Mouse (Mus musculus): ENCODE data around the gene Psme2b.
"Not testable (repeated sequence)": the region's sequence is repeated elsewhere in the genome, so short reads cannot be mapped to it uniquely, and the experiment has no call there.

Psme2b gene

DNA sequence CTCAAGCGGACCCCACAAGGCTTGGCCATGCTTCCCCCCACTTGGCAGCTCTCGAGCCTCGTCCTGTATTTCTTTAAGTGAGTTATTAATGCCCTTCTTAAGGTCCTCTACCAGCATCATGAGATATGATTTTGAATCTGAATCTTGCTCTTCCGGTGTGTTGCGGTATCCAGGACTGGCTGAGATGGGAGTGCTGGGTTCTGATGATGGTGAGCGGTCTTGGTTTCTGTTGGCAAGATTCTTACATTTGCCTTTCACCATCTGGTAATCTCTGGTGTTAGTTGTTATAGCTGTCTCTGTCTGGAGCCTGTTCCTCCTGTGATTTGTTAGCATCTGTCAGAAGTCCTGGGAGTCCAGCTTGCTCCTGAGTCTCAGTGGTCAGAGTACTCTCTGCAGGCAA, at the start of gene Psme2b:
Gene Psme2b (minus strand): TSS at position 101 of the 400 bp plus-strand sequence.
- not testable (repeated sequence) for DNase-seq (ENCODE audit: low spot score in 2 of 2)

DNA sequence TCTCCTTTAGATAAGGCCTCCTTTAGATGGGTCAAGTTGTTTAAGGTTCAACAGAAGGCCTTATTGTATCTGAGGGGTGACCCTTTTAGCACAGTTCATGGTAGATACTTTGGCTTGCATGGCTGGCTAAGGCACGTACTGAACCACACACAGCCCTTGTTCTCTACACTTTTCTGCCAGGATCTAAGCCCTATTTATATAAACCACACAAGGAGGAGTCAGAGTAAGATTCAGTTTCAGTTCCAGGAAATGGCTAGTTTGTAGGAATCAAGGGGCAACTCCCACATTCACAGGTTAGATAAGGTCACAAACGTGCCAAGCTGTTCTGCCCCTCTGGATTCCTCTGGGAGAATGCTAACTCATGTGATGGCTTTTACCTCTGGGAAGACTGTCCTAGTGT, 48.0 kb upstream of the Psme2b start, which contains the start of gene Tgtp1:
Gene Tgtp1 (minus strand): TSS at position 155 of the 400 bp plus-strand sequence.
- not testable (repeated sequence) for DNase-seq (ENCODE audit: low spot score in 2 of 2)

DNA sequence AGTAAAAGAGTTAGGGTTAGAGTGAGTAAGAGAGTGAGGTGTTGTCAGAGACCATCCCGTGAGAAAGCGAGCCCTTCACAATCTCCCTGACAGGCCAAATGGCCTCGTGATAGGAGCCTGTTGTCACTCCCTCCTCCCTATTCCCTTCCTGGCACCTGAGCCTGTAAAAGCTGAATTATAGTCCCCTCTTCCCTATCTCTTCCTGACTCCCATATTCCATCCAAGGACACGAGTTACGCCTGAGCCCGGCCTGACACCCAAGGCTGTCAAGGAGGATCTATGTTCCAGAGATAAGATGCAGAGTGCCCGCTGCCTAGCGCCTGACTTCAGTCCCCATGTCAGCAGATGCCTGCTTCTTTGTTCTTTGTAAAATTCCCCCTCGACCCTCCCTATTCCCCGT, 47.3 kb upstream of the Psme2b start:
- not testable (repeated sequence) for DNase-seq (ENCODE audit: low spot score in 2 of 2)

DNA sequence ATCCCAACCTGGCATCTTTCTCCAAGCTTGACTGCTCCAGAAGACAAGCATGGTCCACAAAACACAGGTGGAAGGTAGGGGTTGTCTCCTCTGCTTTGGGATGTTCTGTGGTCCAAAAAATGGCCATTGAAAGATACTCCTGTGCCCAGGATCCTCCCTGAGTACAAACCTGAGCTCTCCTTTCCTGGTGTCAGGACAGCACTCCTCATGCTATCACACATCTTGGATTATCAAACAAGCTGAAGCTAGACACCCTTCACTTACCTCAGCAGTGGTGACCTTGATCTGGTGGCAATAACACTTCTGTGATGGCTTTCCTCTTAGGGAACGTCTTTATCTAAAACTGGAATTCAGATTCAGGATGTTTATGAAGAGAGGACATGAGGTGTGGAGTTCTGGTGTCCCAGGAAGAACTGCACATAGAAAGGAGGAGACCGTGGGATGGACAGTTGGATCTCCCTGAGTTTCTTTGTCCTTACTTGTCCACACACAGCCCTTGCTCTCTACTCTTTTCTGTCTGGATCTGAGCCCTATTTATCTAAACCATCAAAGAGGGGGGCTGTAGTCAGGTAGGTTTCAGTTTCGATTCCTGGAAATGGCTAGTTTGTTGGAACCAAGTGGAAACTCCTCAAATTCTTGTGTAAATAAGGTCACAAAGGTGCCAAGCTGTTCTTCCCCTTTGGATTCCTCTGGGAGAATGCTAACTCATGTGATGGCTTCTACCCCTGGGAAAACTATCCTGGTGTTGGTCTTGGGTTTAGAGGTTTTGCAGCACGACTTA, 45.9 kb upstream of the Psme2b start, which contains the start of gene Gm12185:
Gene Gm12185 (minus strand): TSS at position 487 of the 781 bp plus-strand sequence.
- DNase-seq (ENCODE audit: low spot score in 2 of 2), result not testable (repeated sequence)

DNA sequence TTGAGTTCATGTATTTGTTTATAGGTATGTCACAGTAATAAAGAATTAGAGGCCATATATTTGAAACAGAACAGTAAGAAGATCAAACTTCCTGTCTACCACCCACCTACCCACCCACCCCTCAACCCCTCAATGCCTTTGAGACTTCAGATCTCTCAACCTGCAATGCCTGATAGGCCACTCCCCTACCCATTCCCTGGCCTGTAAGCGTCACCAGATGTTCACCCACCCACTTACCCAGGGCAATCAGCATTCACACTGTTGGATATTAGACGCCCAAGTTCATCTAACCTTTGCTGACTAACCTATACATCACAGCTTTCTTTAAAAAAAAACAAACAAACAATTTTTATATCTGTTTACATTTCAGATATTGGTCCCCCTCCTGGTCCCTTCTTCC, 44.0 kb upstream of the Psme2b start:
- DNase-seq (ENCODE audit: low spot score in 2 of 2), result not testable (repeated sequence)

DNA sequence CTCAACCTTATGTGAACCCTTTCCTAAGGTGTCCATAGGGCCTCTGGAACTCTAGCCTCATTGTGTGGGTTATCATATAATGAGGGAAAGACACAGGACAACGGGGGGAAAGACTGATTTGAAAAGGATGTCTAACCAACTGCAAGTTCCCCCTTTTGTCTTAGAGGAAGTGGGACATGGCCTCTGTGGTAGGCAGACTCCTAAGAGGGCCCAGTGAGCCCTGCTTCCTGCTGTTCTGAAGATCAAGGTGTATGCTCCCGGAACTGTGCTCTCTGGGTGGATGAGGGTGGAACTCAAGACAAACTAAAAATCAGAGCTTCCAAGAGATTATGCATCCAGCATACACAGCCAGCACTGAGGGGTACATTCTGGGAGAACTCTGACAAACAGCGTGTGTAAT, 42.2 kb upstream of the Psme2b start:
- not testable (repeated sequence) for DNase-seq (ENCODE audit: low spot score in 2 of 2)

DNA sequence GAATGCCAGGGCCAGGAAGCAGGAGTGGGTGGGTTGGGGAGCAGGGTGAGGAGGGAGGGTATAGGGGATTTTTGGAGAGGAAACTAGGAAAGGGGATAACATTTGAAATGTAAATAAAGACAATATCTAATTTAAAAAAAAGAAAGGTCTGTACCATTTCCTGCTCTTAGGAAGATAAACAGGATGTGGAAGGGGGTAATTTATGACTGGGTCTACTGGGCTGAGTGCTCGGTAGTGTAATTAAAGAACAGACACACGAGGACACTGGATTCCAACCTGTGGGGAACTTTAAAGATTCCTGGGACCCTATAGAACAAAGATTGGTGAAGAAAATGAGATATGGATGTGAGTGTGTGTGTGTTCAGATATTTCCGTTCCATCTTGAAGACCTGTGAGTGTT, 36.9 kb upstream of the Psme2b start:
- DNase-seq (ENCODE audit: low spot score in 2 of 2), result not testable (repeated sequence)

DNA sequence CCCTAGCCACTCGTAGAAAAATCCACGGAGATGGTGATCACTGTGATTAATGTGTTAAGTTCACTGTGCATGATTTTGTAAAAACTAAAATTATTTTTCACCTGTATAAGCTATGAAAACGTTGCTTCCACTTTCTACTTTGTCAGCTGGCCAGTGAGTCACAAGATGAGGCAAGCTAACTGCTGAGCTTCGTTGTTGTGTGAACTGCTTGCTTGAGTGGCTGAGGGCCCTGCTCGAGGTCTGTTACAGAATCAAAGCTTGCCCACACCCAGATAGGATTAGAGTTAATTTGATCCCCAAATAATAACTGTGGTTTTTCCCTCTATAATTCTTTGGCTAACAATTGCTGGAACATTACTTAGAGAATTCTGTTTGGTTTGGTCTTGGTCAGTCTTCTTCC, 34.1 kb upstream of the Psme2b start:
- not testable (repeated sequence) for DNase-seq (ENCODE audit: low spot score in 2 of 2)

DNA sequence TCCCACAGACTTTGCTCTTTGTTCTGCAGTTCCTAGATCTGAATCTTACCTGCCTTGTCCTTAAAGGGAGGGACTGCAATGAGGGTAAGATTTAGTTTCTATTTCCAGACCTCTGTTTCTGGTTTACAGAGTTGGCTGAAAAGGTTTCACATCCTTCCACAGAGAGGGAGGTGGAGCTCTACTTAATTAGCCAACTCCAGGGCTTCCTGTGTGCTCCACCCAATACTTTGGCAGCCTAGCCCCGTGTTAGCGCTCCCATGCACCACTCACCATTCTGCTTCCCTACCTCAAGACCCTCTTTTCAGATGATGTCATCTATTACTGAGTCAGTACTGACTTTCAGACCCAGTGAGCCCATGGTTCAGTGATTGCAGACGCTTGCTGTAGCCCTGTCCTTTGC, 33.3 kb upstream of the Psme2b start, which contains the start of gene 9930111J21Rik1:
Gene 9930111J21Rik1 (minus strand): TSS at position 148 of the 400 bp plus-strand sequence.
- DNase-seq (ENCODE audit: low spot score in 2 of 2), result not testable (repeated sequence)

DNA sequence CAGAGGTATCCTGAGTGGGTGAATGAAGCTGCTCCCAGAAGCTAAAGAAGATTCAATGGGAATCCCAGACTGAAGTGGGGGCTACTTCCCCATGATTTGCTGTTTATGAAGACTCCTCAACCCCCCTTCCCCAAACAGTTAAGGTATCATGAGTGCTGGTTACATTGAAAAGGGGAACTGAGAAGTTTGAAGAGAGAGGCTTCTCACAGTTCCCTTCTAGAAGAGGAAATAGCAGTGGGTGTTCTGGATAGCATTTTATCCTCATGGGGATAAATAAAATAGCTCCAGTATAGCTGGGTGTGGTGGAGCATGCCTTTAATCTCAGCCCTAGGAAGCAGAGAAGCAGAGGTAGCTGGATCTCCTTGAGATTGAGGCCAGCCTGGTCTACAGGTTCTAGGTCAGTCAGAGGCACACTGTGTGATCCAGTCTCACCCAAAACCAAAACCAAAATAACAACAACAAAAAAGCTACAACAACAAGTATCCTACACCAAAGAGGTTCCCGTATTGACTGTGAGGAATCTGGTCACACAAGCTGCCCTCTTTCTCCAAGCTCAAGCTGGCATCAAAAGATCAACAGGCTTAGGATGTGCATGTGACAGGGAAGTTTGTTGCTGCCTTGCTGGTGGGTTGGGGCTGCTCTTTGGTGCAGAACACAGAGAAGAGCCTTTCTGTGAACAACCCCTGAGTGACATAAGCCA, 32.4 kb upstream of the Psme2b start, which contains the start of gene Olfr56:
Gene Olfr56 (plus strand): TSS at position 650 of the 700 bp plus-strand sequence.
- DNase-seq (ENCODE audit: low spot score in 2 of 2), result not testable (repeated sequence)

DNA sequence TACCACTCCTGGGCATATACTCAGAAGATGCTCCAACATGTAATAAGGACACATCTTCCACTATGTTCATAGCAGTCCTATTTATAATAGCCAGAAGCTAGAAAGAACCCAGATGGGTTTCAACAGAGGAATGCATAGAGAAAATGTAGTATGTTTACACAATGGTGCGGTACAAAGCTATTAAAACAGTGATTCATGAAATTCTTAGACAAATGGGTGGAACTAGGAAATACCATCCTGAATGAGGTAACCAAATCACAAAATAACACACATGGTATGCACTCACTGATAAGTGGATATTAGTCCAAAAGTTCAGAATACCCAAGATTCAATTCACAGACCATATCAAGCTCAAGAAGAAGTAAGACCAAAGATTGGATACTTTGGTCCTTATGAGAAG, 28.7 kb upstream of the Psme2b start:
- DNase-seq (ENCODE audit: low spot score in 2 of 2), result not testable (repeated sequence)

DNA sequence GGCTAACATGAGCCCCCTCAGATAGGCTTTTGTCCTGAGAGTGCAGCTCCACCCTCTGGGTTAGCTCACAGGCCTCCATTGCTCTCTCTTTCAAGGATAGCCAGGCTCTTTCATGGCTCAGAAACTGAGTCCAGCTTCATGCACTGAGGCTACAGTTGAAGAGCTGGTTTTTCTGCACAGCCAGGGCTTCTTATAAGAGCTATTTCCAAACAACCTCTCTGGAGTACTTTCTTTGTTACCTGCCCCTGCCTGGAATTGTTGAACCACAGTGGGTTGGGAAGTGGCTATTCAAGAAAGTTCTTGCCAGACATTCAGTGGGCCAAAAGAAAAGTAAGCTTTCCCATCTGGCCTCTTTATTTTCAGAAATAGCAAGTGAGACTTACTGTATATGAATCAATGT, 6.7 kb downstream of the Psme2b start:
- not testable (repeated sequence) for DNase-seq (ENCODE audit: low spot score in 2 of 2)

DNA sequence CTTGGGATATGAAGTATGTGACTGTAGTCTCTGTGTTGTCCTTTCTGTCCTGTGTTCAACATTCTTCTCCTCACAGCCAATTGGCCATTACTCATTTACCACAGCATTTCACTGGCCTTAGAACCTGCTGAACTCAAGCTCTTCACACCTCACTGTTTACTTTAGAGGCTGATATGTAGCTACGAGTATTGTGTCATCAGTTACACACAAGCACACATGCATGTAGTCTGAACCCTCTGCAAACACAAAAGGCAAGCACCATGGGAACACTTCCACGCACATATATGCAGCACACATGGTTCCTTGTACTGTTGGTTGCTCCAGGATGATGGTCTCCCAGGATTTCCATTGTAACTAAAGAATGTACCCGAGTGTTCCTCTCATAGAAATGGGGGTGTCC, 10.7 kb downstream of the Psme2b start:
- not testable (repeated sequence) for DNase-seq (ENCODE audit: low spot score in 2 of 2)

DNA sequence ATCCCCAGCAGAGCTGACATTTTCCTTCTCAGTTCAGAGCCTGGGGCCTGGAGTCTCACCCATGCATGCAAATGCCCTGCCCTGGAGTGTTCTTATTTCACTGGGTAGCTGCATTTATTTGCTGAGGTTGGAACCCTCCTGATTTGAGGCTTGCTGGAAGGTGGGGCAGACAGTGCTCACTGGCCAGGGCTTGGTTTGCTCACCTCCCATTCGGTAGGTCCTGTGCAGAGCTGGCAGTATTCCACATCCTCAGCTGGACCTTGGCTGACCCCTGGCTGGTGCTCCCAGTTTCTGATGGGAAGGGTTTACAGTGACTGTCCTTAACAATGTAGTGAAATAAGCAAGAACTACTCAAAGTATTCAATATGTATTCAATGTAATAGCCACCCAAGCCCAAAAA, 12.1 kb downstream of the Psme2b start:
- not testable (repeated sequence) for DNase-seq (ENCODE audit: low spot score in 2 of 2)

DNA sequence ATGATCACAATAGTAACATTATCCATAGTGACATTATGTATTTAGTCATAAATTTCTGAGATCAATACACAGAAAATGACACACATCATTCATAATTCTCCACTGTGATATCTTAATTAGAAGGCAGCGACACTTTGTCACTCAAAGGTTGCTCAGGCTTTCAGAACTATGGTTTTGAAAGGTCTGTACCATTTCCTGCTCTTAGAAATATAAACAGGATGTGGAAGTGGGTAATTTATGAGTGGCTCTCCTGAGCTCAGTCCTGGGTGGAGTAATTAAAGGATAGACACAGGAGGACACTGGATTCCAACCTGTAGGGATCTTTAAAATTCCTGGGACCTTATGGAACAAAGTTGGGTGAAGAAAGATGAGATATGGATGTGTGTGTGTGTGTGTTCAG, 12.6 kb downstream of the Psme2b start:
- not testable (repeated sequence) for DNase-seq (ENCODE audit: low spot score in 2 of 2)

DNA sequence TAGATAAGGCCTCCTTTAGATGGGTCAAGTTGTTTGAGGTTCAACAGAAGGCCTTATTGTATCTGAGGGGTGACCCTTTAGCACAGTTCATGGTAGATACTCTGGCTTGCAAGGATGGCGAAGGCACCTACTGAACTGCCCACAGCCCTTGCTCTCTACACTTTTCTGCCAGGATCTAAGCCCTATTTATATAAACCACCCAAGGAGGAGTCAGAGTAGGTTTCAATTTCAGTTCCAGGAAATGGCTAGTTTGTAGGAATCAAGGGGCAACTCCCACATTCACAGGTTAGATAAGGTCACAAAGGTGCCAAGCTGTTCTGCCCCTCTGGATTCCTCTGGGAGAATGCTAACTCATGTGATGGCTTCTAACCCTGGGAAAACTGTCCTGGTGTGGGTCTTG, 17.9 kb downstream of the Psme2b start:
- DNase-seq (ENCODE audit: low spot score in 2 of 2), result not testable (repeated sequence)

DNA sequence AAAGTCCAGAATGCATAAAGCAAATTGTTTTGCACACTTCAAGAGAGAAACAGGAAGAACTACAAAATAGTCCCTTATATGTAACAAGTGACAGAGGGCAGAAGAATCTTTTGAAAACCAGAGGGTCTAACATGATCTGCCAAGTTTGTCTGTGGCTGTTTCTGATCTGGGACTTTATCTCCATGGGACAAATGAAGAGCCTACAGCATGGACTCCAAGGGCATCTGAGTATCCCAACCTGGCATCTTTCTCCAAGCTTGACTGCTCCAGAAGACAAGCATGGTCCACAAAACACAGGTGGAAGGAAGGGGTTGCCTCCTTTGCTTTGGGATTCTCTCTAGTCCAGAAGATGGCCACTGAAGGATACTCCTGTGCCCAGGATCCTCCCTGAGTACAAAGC, 19.6 kb downstream of the Psme2b start:
- not testable (repeated sequence) for DNase-seq (ENCODE audit: low spot score in 2 of 2)

DNA sequence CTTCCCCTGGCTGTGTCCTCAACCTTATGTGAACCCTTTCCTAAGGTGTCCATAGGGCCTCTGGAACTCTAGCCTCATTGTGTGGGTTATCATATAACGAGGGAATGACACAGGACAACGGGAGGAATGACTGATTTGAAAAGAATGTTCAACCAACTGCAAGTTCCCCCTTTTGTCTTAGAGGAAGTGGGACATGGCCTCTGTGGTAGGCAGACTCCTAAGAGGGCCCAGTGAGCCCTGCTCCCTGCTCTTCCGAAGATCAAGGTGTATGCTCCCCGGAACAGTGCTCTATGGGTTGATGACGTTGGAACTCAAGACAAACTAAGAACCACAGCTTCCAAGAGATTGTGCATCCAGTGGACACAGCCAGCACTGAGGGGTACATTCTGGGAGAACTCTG, 22.2 kb downstream of the Psme2b start:
- not testable (repeated sequence) for DNase-seq (ENCODE audit: low spot score in 2 of 2)

DNA sequence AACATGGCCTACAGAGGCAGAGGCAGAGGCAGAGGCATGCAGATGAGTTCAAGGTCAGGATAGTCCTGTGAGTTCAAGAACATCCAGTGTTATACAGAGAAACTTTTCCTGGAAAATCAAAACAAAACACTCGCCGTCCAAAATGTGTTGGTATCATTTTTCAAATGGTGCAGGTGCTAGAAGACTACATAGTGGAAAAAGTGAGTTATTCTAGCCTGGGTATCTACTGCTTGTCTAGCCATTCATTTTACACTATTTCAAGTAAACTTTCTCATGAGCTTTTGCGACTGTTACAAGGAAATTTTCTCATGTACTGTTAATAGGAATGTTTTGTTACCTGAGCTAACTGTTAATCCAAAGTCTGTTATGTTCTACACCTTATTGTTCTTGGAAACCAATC, 27.6 kb downstream of the Psme2b start:
- no peak for DNase-seq (ENCODE audit: low spot score in 2 of 2)

DNA sequence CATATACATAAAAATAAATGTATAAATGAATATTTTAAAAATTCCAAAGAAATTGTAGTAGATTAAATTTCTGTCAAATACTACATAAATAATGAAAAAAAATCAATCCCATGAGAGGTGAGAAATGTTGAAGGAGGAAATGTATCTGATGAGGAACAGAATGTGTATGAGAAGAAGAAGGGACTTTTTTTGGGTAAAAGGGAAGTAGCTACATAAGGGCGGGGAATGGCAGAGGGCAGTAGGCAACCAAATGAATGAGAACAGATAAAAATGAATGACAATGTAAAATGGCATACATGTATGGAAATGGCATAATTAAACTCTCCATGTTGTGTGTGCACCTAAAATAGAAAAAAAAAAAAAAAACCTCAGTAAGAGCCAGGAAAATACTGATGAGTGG, 32.4 kb downstream of the Psme2b start:
- DNase-seq (ENCODE audit: low spot score in 2 of 2), result no peak

DNA sequence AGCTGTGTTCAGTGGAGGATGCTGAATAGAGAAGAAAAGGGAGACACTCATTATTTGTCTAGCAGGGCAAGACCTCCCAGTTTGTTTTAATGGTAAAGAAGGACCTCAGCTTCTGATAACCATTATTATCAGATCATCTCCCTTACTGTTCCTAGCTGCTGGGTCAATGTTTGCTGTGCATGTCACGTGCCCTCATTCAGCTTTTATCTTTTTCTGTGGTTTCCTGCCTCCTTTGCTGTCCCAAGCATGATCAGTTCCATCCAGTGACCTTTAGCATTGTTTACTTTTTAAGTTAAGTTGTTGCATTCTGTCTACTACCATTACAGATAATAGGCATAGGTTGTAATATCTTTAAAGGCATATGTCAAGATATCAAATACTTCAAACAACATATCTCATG, 37.5 kb downstream of the Psme2b start:
- no peak for DNase-seq (ENCODE audit: low spot score in 2 of 2)

DNA sequence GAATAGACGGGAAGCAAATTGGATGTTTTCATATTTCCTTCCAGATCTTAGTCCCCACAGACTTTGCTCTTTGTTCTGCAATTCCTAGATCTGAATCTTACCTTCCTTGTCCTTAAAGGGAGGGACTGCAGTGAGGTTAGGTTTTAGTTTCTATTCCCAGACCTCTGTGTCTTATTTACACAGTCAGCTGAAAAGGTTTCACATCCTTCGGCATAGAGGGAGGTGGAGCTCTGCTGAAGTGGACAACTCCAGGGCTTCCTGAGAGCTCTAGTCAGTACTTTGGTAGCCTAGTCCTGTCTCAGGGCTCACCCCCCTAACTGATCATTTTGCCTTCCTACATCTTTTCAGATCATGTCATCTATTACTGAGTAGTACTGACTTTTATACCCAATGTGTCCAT, 44.0 kb downstream of the Psme2b start, which contains the start of gene Gm5431:
Gene Gm5431 (minus strand): TSS at position 194 of the 400 bp plus-strand sequence.
- no peak for DNase-seq (ENCODE audit: low spot score in 2 of 2)

DNA sequence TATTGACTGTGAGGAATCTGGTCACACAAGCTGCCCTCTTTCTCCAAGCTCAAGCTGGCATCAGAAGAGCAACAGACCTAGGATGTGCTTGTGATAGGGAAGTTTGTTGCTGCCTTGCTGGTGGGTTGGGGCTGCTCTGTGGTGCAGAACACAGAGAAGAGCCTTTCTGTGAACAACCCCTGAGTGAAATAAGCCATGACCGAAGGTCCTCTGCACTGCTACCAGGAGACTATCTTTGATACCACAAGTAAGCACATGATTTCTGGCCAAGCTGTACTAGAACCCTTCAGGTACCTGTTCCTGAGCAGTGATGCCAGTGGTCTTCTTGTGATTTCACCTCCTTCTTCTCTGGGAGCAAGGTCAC, 44.4 kb downstream of the Psme2b start:
- DNase-seq (ENCODE audit: low spot score in 2 of 2), result not testable (repeated sequence)
